Mouse (Mus musculus): ENCODE results near the gene Lrrc52.
A peak's percentile ranks its signal among the peaks of the same experiment; 100 is the strongest.

The Lrrc52 gene

DNA sequence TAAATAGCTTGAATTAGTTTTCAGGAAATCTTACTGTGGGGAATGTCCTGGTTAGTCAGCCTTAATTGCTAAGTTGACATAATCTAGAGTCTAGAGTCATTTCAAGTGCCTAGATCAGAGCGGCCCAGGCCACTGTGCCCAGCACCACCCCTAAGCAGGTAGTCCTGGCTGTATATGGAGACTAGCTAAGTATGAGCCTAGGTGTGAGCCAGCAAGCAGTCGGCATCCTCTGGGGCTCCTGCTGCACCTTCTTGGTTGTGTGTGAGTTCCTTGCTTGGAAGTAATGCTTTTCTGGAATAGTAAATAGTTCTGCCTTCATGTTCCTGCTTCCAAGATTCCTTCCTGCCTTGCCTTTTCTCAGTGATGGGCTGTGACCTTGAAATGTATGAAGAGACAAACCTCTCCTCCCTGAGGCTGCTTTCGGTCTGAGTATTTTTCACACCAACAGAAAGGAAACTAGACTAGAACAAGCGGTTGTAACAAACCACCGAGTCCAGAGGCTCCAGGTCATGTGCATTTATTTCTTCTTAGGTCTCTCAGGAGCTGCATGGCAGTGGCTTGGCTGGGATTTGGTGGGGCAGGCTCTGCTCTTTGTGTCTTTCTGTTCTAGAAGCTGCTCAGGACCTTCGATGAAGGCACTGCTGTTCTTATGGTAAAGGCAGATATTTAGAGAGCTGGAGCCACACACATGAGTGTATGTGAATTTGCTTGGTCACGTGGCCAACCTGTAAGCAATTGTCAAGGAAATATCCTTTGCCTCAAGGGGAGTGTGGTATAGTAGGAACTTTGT is 30.2 kb downstream of the Lrrc52 start:
- no peak for DNase-seq (ENCODE audit: low read depth, low spot score)

DNA sequence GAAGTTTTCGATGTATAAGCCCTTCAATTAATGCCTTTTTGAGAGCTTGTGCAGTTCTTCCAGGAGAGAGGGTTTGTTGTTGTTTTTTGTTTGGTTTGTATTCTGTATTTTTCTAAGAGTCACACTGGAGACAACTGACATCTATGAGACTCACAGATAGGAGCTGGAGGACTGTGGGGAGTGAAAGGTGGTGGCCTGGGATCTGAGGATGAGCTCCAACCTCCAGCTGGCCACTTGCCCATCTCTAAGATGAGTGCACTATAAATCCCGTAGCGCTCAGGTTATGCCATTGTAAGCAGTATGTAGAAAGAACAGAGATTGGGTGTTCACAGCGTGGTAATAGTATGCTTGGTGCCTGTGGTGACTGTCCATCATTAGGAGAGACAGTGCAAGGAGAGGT is 31.6 kb downstream of the Lrrc52 start:
- DNase-seq (ENCODE audit: low read depth, low spot score), result no peak

DNA sequence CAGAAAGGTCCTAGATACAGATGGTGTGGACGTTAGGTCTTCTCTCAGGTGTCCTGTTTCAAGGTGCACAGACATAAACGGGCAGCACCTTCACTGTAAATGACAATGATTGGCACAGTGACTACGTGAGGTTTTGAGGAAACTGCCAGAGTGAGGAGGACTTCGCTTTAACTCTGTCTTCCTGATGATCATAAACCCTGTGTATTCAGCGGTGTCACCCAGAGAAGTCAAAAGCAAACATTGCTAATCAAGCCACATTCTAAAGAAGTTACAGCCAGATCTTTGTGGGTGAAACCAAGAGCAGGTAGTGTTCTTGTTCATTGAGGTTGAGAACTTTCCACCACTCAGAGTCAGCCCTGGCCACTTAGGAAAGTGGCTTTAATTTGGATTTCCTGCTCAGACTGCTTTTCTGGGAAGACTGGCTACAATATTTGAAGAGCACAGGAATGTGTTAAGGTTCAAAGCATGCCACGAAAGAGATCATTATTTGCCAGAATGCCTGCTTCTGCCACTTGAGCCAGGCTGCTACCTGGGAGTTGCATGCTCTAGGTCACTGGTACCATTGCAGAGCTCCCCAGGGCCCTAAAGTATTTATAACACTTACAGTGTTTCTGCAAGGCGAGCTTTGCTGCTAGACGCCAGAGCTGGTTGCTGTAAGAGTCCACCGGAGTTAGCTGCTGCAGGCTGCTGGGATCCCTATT is 35.5 kb downstream of the Lrrc52 start:
- DNase-seq (ENCODE audit: low read depth, low spot score), result no peak

DNA sequence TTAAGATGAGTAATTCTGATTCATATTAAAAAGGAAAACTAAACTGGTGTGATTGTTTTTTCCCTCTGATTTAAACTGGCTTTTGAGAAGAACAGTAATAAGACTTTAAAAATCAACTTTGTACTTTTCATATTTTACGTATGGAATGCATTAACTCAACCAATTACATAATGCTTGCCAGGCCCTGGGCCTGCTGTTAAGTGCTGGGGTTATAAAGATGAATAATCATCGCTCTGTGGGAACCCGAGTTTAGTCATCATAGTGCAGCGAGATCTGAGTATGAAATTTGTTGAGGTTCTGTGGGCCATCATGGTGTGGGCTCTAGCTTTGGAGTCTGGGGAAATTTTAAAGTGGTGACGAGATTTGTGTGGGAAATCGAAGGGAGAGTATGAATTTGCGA is 39.9 kb downstream of the Lrrc52 start:
- DNase-seq (ENCODE audit: low read depth, low spot score), result no peak

DNA sequence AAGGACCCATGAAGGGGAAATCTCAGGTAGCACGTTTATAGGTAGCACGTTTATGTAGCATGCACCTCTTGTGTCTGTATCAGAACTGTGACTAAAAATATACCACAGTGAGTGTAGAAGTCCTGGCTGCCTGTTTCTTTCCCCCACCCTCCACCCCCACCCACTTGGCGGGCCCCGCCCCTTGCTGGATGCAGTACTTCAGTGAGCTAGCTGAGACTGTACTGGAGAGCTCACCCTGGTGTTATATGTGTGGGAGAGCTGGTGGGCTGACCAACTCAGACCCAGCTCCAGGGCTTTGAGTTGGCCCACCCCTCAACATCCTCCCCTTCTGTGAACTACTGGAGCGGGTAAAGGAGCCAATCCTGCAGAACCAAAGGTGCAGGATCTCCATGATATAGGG is 41.0 kb downstream of the Lrrc52 start:
- DNase-seq (ENCODE audit: low read depth, low spot score), result no peak

DNA sequence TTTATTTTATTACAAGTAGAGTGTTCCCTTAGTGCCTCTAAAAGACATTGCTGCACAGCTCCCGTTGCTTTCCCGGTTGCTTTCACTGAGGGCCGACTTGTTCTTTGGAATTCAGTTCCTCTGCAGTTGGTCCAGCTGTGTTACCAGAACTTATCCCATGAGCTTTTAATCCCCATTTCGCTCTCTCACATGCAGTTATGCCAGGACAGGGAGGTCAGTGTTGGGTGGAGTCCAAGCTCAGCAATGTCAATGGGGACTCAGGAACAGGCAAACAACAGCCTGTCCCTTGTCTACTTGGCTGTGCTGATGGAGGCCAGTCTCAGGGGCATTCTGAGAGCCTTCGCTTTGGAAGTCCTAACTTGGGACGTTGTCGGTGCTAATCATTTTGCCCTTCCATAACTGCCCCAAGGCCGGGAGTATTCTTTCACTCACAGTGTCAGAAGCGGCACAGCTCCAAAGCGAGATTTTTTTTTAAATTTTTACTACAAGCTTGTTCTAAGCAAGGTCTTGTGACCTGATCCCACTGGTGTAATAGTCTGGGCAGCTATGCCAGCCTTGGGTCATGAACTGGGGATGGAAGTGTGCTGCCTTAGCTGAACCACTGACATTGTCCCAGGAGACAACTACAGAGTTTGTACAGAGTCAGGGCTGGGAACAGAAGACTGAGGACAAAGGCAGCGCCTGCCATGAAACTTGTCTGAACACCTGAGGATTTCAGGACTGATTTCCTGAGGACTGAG is 43.9 kb downstream of the Lrrc52 start:
- no peak for DNase-seq (ENCODE audit: low read depth, low spot score)

DNA sequence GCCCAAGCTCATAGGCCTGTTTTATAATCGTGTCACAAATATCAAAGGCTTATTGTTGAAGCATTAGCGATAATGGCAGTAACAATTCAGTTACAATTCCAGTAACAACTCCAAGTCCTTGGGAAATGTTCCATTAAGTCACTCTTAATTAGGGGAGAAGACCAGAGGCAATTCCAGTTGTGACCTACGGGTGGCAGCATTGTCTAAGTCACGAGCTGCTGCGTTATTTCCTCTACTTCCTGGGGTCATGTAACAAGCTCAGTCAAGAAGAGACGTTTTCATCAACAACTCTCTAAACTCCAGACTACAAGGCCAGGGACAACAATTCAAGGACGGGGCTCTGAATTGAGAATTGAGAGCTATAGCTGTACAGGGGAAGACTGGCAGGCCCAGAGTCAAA is 51.7 kb downstream of the Lrrc52 start:
- peak; percentile 83 for DNase-seq (ENCODE audit: low read depth, low spot score)

DNA sequence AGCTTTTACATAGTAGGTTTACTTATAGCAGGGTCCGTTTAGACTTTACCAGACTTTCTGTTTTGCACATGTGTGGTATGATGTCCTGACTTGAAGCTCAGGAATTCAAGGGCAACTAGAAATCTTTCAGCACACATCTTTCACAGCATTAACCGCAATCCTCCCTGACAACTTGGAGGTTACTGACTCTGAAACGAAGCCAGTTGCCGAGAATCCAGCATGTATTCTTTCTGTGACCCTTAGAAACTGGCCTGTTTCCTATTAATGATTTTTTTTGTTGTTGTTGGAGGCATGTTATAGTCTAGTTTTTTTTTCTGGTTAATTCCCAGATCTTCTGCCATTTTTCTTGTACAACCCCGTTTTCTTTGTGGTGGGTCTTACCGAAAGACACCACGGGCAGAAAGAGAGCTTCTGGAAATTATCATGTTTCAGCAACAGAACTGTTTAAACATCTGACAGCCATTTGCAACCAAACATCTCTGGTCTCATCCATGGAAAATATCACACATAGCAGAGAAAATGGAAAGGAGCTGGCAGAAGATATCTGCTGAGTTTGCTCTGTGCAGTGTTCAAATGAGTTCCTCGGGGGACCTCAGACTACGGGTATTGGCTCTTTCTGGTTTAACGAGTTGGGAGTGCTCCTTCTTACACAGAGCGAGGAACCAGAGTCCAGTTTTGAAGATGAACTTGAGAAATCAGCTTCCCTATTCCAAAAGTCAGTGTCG is 54.4 kb downstream of the Lrrc52 start:
- DNase-seq (ENCODE audit: low read depth, low spot score), result no peak

DNA sequence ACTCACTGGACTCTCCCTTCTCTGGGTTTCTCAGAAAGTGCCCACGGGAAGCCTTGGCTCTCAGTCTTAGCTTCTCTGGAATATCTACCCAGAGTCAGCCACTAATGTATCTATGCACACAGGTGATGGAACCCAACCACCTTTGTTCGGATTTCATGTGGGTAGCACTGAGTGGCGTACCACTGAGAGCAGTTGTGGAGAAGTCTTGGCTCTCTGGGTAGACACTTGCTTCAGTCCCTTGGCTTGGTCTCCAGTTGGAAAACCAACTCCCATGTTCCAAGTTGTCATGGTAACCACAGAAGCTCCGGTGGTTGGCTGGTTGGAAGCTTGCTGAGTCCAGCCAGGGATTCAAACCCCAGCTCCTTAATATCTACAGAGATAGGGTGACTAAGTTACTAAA is 57.0 kb downstream of the Lrrc52 start:
- no peak for DNase-seq (ENCODE audit: low read depth, low spot score)

DNA sequence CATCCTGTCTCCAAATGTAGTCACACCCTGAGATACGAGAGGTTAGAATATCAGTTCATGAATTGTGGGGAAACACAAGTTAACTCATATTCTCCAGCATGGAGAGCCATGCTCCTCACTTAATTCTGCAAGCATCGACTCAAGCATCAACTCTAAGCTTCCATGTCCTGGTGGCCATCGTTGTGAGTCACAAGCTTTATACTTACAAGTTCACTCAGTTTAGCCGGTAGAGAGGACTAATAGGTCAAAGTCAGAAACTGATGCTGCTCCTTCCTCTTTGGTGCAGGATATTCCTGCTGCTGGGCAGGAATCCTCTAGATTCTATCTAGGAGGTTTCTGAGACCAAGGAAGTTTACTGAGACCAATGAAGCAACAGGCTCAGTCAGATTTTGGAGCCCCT is 61.3 kb downstream of the Lrrc52 start:
- no peak for DNase-seq (ENCODE audit: low read depth, low spot score)
